In genomic region chr3:95282865-95283588, GRCm38 (mm10) we compare ENCODE assay signal across 8 mouse cellular contexts. TPM values are rescaled to one million over a fixed set of nuclear protein-coding genes. Genes with fewer than 3 reads are reported as not detected.
A peak's percentile ranks its signal among the peaks of the same experiment; 100 is the strongest.
DNase-seq lines count a peak whose midpoint lies in the region; ATAC-seq lines count a peak whose summit lies in the region.

No protein-coding gene starts in this region.

- peaks cover 72% of the 10 kb centered on the region for H3K4me1 ChIP-seq in erythroblast, embryonic 14.5 days (ENCODE audit: control insufficient read depth)
- peaks cover 33% of the 10 kb centered on the region for H3K4me1 ChIP-seq in heart, embryonic 13.5 days
- H3K4me1 ChIP-seq in liver, embryonic 16.5 days (ENCODE audit: control insufficient read depth, low read depth, low read length) = peaks cover 52% of the 10 kb centered on the region
- H3K4me1 ChIP-seq in neural tube, embryonic 12.5 days = peaks cover 21% of the 10 kb centered on the region

- H3K36me3 ChIP-seq in erythroblast, embryonic 14.5 days (ENCODE audit: control insufficient read depth) = peaks cover 31% of the 10 kb centered on the region
- peaks cover 10% of the 10 kb centered on the region for H3K36me3 ChIP-seq in heart, embryonic 13.5 days
- peaks cover 4% of the 10 kb centered on the region for H3K36me3 ChIP-seq in liver, embryonic 16.5 days (ENCODE audit: control insufficient read depth, insufficient read depth)
- H3K36me3 ChIP-seq in neural tube, embryonic 12.5 days = peaks cover 10% of the 10 kb centered on the region

- peak overlapping the region; percentile 93 for H3K4me3 ChIP-seq in erythroblast, embryonic 14.5 days (replicated peaks)
- H3K4me3 ChIP-seq in heart, embryonic 13.5 days = peak overlapping the region; percentile 86
- peak overlapping the region; percentile 83 for H3K4me3 ChIP-seq in liver, embryonic 16.5 days (ENCODE audit: low read depth, low read length)
- H3K4me3 ChIP-seq in neural tube, embryonic 12.5 days = peak overlapping the region; percentile 64

- H3K9ac ChIP-seq in heart, embryonic 13.5 days = peak overlapping the region; percentile 96
- H3K9ac ChIP-seq in liver, embryonic 16.5 days (ENCODE audit: low read depth, low read length) = peak overlapping the region; percentile 95
- peak overlapping the region; percentile 86 for H3K9ac ChIP-seq in neural tube, embryonic 12.5 days

- under 1% methylated on average over 48 of the region's 51 CpGs for WGBS in heart, embryonic 13.5 days
- under 1% methylated on average over 49 of the region's 51 CpGs for WGBS in liver, embryonic 16.5 days (ENCODE audit: insufficient replicate concordance)
- WGBS in neural tube, embryonic 12.5 days = under 1% methylated on average over 50 of the region's 51 CpGs

- peak; percentile 53 for DNase-seq in CD4-positive helper T cell, adult 2 months (ENCODE audit: low read depth, low spot score)
- peak; percentile 93 for DNase-seq in brain, adult 2 months (ENCODE audit: low read depth, low spot score)
- peak; percentile 89 for DNase-seq in kidney, postnatal 10 days
- peak; percentile 59 for DNase-seq in telencephalon, adult 2 months (ENCODE audit: low read depth, low spot score)

- H3K4me2 ChIP-seq in heart, embryonic 13.5 days = peak overlapping the region; percentile 92
- peak overlapping the region; percentile 90 for H3K4me2 ChIP-seq in liver, embryonic 16.5 days (ENCODE audit: low read depth, low read length)
- H3K4me2 ChIP-seq in neural tube, embryonic 12.5 days (replicated peaks) = peak overlapping the region; percentile 72

- ATAC-seq in heart, embryonic 13.5 days (ENCODE audit: extremely low read depth, insufficient number of reproducible peaks, low FRiP score, low TSS enrichment) = peak; percentile 63; the same call in 1 of the 2 replicates
- peak; percentile 72 for ATAC-seq in liver, embryonic 16.5 days (ENCODE audit: low read depth)
- peak; percentile 69 for ATAC-seq in neural tube, embryonic 12.5 days (ENCODE audit: low FRiP score, low read depth)

- no peaks in the 10 kb centered on the region for H3K9me3 ChIP-seq in erythroblast, embryonic 14.5 days (ENCODE audit: control insufficient read depth, low read length)
- no peaks in the 10 kb centered on the region for H3K9me3 ChIP-seq in heart, embryonic 13.5 days
- H3K9me3 ChIP-seq in liver, embryonic 16.5 days (replicated peaks; ENCODE audit: control insufficient read depth, low read length) = no peaks in the 10 kb centered on the region
- H3K9me3 ChIP-seq in neural tube, embryonic 12.5 days = no peaks in the 10 kb centered on the region

- H3K27me3 ChIP-seq in erythroblast, embryonic 14.5 days (ENCODE audit: control insufficient read depth) = no peaks in the 10 kb centered on the region
- H3K27me3 ChIP-seq in heart, embryonic 13.5 days (replicated peaks) = no peaks in the 10 kb centered on the region
- H3K27me3 ChIP-seq in liver, embryonic 16.5 days (ENCODE audit: control insufficient read depth, insufficient read depth, low read depth, low read length) = no peaks in the 10 kb centered on the region
- no peaks in the 10 kb centered on the region for H3K27me3 ChIP-seq in neural tube, embryonic 12.5 days (replicated peaks)

- peak overlapping the region; percentile 99 for H3K27ac ChIP-seq in heart, embryonic 13.5 days (replicated peaks)
- peak overlapping the region; percentile 89 for H3K27ac ChIP-seq in liver, embryonic 16.5 days (ENCODE audit: low read length)
- peak overlapping the region; percentile 90 for H3K27ac ChIP-seq in neural tube, embryonic 12.5 days

RNA-seq across cellular contexts. Expression of gene Prune1, which starts 1.2 kb away (rescaled TPM):
- 0.06 and 0.08 TPM in 2 replicates for polyA plus RNA-seq in erythroblast, embryonic 14.5 days (2012)
- polyA plus RNA-seq in heart, embryonic 13.5 days (2015; fragmentation: Nextera tagmentation; extraction: Ambion mirVana) = 24.5 and 26.0 TPM in 2 replicates
- 8.8 and 9.5 TPM in 2 replicates for polyA plus RNA-seq in liver, embryonic 16.5 days (2015; fragmentation: Nextera tagmentation; extraction: Ambion mirVana)
- 34.9 and 36.1 TPM in 2 replicates for polyA plus RNA-seq in neural tube, embryonic 12.5 days (2016; fragmentation: Nextera tagmentation; extraction: Ambion mirVana)

RNA-seq across cellular contexts. Expression of gene Mindy1, which starts 1.9 kb away (rescaled TPM):
- 6.4 and 7.1 TPM in 2 replicates for polyA plus RNA-seq in erythroblast, embryonic 14.5 days (2012)
- polyA plus RNA-seq in heart, embryonic 13.5 days (2015; fragmentation: Nextera tagmentation; extraction: Ambion mirVana) = 24.3 TPM in 2 replicates
- polyA plus RNA-seq in liver, embryonic 16.5 days (2015; fragmentation: Nextera tagmentation; extraction: Ambion mirVana) = 21.5 and 23.2 TPM in 2 replicates
- polyA plus RNA-seq in neural tube, embryonic 12.5 days (2016; fragmentation: Nextera tagmentation; extraction: Ambion mirVana) = 51.3 and 51.5 TPM in 2 replicates

RNA-seq across cellular contexts. Expression of gene Anxa9, which starts 23.9 kb away (rescaled TPM):
- 0.03 and 0.06 TPM in 2 replicates for polyA plus RNA-seq in erythroblast, embryonic 14.5 days (2012)
- polyA plus RNA-seq in heart, embryonic 13.5 days (2015; fragmentation: Nextera tagmentation; extraction: Ambion mirVana) = 0.90 and 1.1 TPM in 2 replicates
- polyA plus RNA-seq in liver, embryonic 16.5 days (2015; fragmentation: Nextera tagmentation; extraction: Ambion mirVana) = 2.2 and 2.5 TPM in 2 replicates
- polyA plus RNA-seq in neural tube, embryonic 12.5 days (2016; fragmentation: Nextera tagmentation; extraction: Ambion mirVana) = 0.94 and 1.2 TPM in 2 replicates

RNA-seq across cellular contexts. Expression of gene Cers2, which starts 31.6 kb away (rescaled TPM):
- polyA plus RNA-seq in erythroblast, embryonic 14.5 days (2012) = 5.9 and 9.3 TPM in 2 replicates
- 128 and 140 TPM in 2 replicates for polyA plus RNA-seq in heart, embryonic 13.5 days (2015; fragmentation: Nextera tagmentation; extraction: Ambion mirVana)
- 111 and 117 TPM in 2 replicates for polyA plus RNA-seq in liver, embryonic 16.5 days (2015; fragmentation: Nextera tagmentation; extraction: Ambion mirVana)
- 104 and 110 TPM in 2 replicates for polyA plus RNA-seq in neural tube, embryonic 12.5 days (2016; fragmentation: Nextera tagmentation; extraction: Ambion mirVana)

RNA-seq across cellular contexts. Expression of gene Bnipl, which starts 32.0 kb away (rescaled TPM):
- polyA plus RNA-seq in erythroblast, embryonic 14.5 days (2012) = not detected in 2 replicates
- polyA plus RNA-seq in heart, embryonic 13.5 days (2015; fragmentation: Nextera tagmentation; extraction: Ambion mirVana) = 0.23 and 0.24 TPM in 2 replicates
- polyA plus RNA-seq in liver, embryonic 16.5 days (2015; fragmentation: Nextera tagmentation; extraction: Ambion mirVana) = not detected in 2 replicates
- 0.28 TPM in 2 replicates for polyA plus RNA-seq in neural tube, embryonic 12.5 days (2016; fragmentation: Nextera tagmentation; extraction: Ambion mirVana)

Comparison
In these comparisons a context has a peak if more than half of its experiments do, and no peak if none do; other contexts are left out.
1. Peak in every context shown above with its lines: DNase-seq, ATAC-seq, H3K4me3 ChIP-seq and H3K27ac ChIP-seq.